Mouse (Mus musculus) erythroblast, adult 5-6 weeks (primary cell): ENCODE data around the gene Rims4. TPM values are rescaled to one million over a fixed set of nuclear protein-coding genes. Genes with fewer than 3 reads are reported as not detected.

ENCODE experiments used
- ATAC-seq: replicated peaks from 2 replicates; pipeline ENCODE4 v1.8.0; 2016; ENCODE audit warnings: moderate number of reproducible peaks, mild to moderate bottlenecking, moderate TSS enrichment, inconsistent platforms; ENCODE audit not compliant: poor library complexity, low FRiP score, severe bottlenecking
- total RNA-seq, 2 experiments: library from RNA; stranded (forward) in 1 of 2; stranded (reverse) in 1 of 2; fragments of 150-400 nt in 1 of 2; fragments of 200-764, 138-1000 nt in 1 of 2; gene quantifications; 2 replicates each; pipeline versions ENCODE4 v1.2.3 to v1.2.4; 2015 to 2017; ENCODE audit warnings: low replicate concordance in 2 of 2

Gene Rims4
- total RNA-seq, 2 experiments from 2014 or later = not detected

GRCm38 (mm10) chr2:163913704-163914103 is 4.8 kb downstream of the Rims4 start:
- ATAC-seq = no peak

GRCm38 (mm10) chr2:163911826-163912444 is 6.5 kb downstream of the Rims4 start:
- no peak for ATAC-seq

GRCm38 (mm10) chr2:163909604-163910003 is 8.9 kb downstream of the Rims4 start:
- ATAC-seq = no peak

GRCm38 (mm10) chr2:163907131-163907530 is 11.4 kb downstream of the Rims4 start:
- no peak for ATAC-seq

- ATAC-seq = no peak
Measured at GRCm38 (mm10) chr2:163904323-163904722, 14.2 kb downstream of the Rims4 start.

- no peak for ATAC-seq
Measured at GRCm38 (mm10) chr2:163903461-163903860, 15.0 kb downstream of the Rims4 start.

GRCm38 (mm10) chr2:163902448-163902847 is 16.0 kb downstream of the Rims4 start:
- ATAC-seq = no peak

- ATAC-seq = no peak
Measured at GRCm38 (mm10) chr2:163901043-163901442, 17.4 kb downstream of the Rims4 start.

- ATAC-seq = no peak
Measured at GRCm38 (mm10) chr2:163899910-163900411, 18.5 kb downstream of the Rims4 start.

GRCm38 (mm10) chr2:163897988-163898535 is 20.4 kb downstream of the Rims4 start:
- ATAC-seq = no peak

- ATAC-seq = no peak
Measured at GRCm38 (mm10) chr2:163897026-163897425, 21.5 kb downstream of the Rims4 start.

GRCm38 (mm10) chr2:163895156-163895555 is 23.3 kb downstream of the Rims4 start:
- no peak for ATAC-seq

GRCm38 (mm10) chr2:163893446-163894370 is 24.8 kb downstream of the Rims4 start:
- ATAC-seq = no peak

- no peak for ATAC-seq
Measured at GRCm38 (mm10) chr2:163891271-163891670, 27.2 kb downstream of the Rims4 start.

- ATAC-seq = no peak
Measured at GRCm38 (mm10) chr2:163890586-163890985, 27.9 kb downstream of the Rims4 start.

- ATAC-seq = no peak
Measured at GRCm38 (mm10) chr2:163889411-163889810, 29.1 kb downstream of the Rims4 start.

GRCm38 (mm10) chr2:163882859-163883652 is 35.4 kb downstream of the Rims4 start:
- ATAC-seq = no peak

GRCm38 (mm10) chr2:163880891-163881290 is 37.6 kb downstream of the Rims4 start:
- ATAC-seq = no peak

GRCm38 (mm10) chr2:163876830-163877498 is 41.5 kb downstream of the Rims4 start:
- ATAC-seq = no peak
